Mouse (Mus musculus) olfactory bulb, adult 2 months (tissue): Measurements from ENCODE around the gene Evl.

ENCODE experiments used
- CTCF ChIP-seq: fragments of 200-500 bp; IDR thresholded peaks from 2 replicates; pipeline ENCODE4 v1.5.1; 2012; ENCODE audit warnings: low read depth, mild to moderate bottlenecking, low read length, moderate library complexity; ENCODE audit not compliant: insufficient read depth
- POLR2A ChIP-seq: fragments of 200-500 bp; IDR thresholded peaks from 2 replicates; pipeline ENCODE4 v1.6.1; 2012; ENCODE audit warnings: mild to moderate bottlenecking, low read depth, low read length, moderate library complexity; ENCODE audit not compliant: insufficient read depth

- no peak for TF ChIP-seq POLR2A
- no peak for TF ChIP-seq CTCF
These were observed 146.7 kb downstream of the Evl start for GRCm38 (mm10) chr12:108701221-108701620.
